Mouse (Mus musculus): ENCODE measurements around the gene G430095P16Rik. TPM values are rescaled to one million over a fixed set of nuclear protein-coding genes. Genes with fewer than 3 reads are reported as not detected.

The G430095P16Rik gene
- polyA plus RNA-seq, 1 experiment from 2014 or later: 7.1 TPM

DNA sequence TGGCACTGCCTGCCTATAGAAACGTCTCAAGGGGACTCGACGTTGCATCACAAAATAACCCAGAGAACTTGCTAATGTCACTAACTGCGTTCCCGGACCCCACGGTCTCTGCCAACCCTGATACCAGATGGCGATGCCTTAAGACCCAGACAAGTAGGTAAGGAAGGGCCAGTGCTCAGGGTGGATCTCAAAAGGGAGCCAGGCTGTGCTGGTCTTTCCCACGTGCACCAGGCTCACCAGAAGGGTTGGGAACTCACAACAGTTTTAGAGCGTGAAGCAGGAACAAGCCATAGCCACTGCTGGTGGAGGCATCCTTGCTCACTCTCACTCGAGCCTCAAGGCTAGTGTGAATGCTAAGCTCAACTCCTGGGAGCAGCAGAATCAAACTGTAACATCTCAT lies 44.4 kb downstream of the G430095P16Rik start:
- no peak overlapping the region for H3K27ac ChIP-seq
- WGBS: 76% methylated on average over 10 of the region's 10 CpGs
- no peak overlapping the region for H3K4me2 ChIP-seq (replicated peaks)
- H3K4me1 ChIP-seq: peaks cover 38% of the 10 kb centered on the region
- peaks cover 36% of the 10 kb centered on the region for H3K36me3 ChIP-seq
- no peak for ATAC-seq (ENCODE audit: insufficient number of reproducible peaks, insufficient read depth, low FRiP score, low TSS enrichment)
- H3K9ac ChIP-seq: no peak overlapping the region
- no peaks in the 10 kb centered on the region for H3K9me3 ChIP-seq
- H3K4me3 ChIP-seq: no peak overlapping the region
- peaks cover 95% of the 10 kb centered on the region for H3K27me3 ChIP-seq

DNA sequence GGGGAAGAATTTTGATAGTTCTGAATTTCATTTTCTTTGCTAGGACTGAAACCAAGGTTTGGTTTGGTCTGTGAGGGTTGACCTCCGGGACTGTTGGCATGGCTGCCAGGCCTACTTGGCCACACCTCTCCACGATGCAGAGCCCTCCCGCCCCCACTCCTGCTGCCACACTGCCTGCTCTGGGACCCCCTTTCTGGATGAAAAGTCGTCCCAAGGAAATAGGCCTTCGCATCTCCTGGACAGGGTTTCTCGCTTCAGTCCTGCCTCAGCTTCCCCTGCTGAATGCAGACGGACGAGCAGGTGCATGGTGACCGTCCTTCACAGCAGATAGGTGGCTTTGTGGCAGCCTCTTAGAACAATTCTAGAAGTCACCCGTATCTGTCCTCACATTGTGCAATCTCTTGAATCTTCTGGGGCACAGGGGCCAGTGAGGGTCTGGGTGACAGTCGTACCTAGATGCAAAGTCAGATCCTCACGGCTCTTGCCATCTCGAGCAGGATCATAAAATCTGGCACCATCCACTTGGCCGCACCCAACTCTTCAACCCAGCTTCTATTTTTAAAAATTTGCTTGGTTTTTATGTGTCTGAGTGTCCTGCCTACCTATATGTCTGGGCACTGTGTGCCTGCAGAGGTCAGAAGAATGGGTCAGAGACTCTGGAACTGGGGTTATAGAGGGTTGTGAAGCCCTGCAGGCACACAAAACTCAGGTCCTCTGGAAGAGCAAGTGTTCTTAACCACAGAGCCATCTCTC lies 45.7 kb downstream of the G430095P16Rik start:
- Histone ChIP-seq H3K4me1 (peaks cover 50% of the 10 kb centered on the region), H3K4me3 (no peak overlapping the region), H3K9me3 (no peaks in the 10 kb centered on the region), H3K36me3 (peaks cover 33% of the 10 kb centered on the region), H3K27me3 (peaks cover 93% of the 10 kb centered on the region), H3K27ac (no peak overlapping the region), H3K9ac (no peak overlapping the region), H3K4me2 (replicated peaks) (no peak overlapping the region)
- 85% methylated on average over 14 of the region's 14 CpGs for WGBS
- no peak for ATAC-seq (ENCODE audit: insufficient number of reproducible peaks, insufficient read depth, low FRiP score, low TSS enrichment)

DNA sequence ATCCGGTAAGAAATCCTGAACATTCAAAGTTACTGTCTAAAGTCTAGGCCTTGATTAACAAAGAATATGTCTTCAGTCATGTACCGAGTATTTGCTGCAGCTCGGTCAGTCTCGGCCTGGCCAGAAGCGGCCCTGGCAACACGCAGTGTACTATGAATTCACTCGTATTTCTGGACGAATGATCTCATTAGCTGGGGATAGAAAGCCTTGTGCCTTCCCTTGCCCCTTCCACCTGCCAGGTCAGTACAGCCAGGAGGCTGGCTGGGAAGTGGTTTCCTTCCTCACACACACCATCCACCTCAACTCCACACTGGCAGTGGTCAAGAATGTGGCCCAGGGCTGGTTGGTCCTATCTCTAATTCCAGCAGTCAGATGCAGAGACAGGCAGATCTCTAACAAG lies 46.5 kb downstream of the G430095P16Rik start:
- Histone ChIP-seq H3K27me3 (peaks cover 87% of the 10 kb centered on the region), H3K4me1 (peaks cover 57% of the 10 kb centered on the region), H3K9ac (no peak overlapping the region), H3K4me3 (no peak overlapping the region), H3K36me3 (peaks cover 33% of the 10 kb centered on the region), H3K27ac (no peak overlapping the region), H3K4me2 (replicated peaks) (no peak overlapping the region), H3K9me3 (no peaks in the 10 kb centered on the region)
- 78% methylated on average over 8 of the region's 8 CpGs for WGBS
- ATAC-seq (ENCODE audit: insufficient number of reproducible peaks, insufficient read depth, low FRiP score, low TSS enrichment): no peak

DNA sequence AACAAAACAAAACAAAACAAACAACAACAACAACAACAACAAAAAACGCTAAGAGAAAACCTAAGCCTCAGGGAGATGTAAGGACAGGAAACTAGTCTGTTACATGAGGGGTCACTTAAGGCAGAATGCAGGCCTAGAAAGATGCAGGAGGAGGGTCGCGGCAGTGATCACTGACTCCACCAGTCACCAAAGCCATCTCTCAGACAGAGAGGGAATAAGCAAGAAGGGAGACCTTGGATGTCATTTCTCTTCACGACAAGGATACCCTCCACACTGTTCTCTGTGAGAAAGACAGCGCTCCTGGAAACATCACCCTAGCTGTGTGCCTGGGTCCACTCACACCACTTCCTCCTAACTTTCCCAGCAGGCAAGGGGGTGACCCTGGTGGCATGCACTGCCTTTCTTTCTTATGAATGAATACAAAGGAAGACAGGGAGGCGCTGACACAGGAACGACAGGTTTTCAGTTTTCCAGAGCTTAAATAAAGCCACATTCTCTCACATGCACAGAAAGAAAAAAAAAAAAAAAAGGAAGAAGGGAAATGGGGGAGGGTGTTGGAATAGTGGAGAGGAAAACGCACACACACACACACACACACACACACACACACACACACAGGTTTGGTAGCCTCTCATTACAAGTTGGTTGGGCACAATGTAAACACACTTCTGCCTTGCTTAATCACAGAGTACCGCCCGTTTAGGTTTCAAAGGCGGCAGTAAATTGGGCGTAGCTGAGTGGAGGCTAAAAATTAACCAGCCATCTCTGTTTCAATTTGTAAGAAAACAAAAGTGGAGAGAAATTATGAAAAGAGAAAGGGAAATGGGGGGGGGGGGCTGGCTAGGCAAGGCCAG lies 47.5 kb downstream of the G430095P16Rik start:
- H3K9ac ChIP-seq: no peak overlapping the region
- no peak overlapping the region for H3K4me2 ChIP-seq (replicated peaks)
- no peak overlapping the region for H3K27ac ChIP-seq
- H3K4me3 ChIP-seq: no peak overlapping the region
- 36% methylated on average over 12 of the region's 12 CpGs for WGBS
- peaks cover 84% of the 10 kb centered on the region for H3K27me3 ChIP-seq
- no peak for ATAC-seq (ENCODE audit: insufficient number of reproducible peaks, insufficient read depth, low FRiP score, low TSS enrichment)
- H3K9me3 ChIP-seq: no peaks in the 10 kb centered on the region
- H3K4me1 ChIP-seq: peaks cover 65% of the 10 kb centered on the region
- H3K36me3 ChIP-seq: peaks cover 33% of the 10 kb centered on the region

DNA sequence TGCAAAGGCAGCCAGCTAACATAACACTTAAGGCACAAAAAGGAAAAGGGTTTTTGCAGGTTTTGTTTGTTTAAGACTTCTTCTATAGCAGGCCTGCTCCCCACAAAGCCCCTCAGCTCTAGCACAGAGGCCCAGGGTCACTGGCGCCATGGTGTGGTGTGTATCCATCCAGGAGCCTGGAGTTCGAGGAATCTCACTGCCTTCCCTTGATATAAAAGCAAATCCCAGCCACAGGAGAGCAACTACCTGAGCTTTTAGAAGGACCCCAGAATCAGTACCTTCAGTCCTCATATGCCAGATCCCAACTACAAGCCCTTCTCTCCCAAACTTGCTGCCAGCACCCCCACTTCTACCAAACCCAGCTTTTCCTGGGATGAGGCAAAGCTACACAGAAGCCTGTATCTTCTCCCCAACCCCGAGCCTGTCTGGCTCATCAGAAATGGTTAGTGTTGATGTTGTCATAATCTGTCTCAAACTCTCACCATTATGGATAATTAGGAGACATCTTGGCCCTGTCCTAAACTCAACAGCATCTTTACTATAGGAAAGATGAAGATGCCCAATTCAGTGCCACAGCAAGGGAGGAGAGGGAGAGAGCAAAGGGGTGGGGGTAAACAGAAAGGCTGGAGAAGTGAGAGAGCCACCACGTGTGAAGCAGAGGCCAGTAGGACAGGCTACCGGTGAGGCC lies 48.3 kb downstream of the G430095P16Rik start:
- Histone ChIP-seq H3K9me3 (no peaks in the 10 kb centered on the region), H3K4me1 (peaks cover 64% of the 10 kb centered on the region), H3K36me3 (peaks cover 33% of the 10 kb centered on the region), H3K9ac (no peak overlapping the region), H3K27ac (0 out of 2 replicates have a peak overlapping the region, but pooled peaks have one; percentile 30), H3K27me3 (peaks cover 84% of the 10 kb centered on the region), H3K4me3 (no peak overlapping the region), H3K4me2 (replicated peaks) (no peak overlapping the region)
- 22% methylated on average over 5 of the region's 5 CpGs for WGBS
- ATAC-seq (ENCODE audit: insufficient number of reproducible peaks, insufficient read depth, low FRiP score, low TSS enrichment): no peak

DNA sequence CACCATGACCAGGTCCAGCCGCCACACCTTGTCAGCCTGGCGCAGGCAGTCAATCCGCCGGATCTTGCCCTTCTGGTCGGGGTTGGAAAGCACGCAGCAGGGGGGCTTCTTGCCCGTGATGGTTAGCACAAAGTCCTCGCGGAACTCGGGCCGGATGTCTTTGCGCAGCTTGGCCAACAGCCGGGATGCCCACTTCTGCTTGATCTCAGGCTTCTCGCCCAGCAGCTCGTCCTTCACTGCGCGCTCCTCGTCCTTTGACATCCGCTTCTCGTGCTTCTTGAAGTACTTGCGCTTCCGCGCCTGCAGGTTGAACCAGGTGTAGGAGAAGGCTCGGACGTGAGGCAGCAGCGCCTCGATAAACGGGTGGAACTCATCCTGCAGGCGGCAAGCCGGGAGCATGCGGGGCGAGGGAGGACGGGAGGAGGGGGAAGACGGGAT lies 49.2 kb downstream of the G430095P16Rik start:
- no peak overlapping the region for H3K27ac ChIP-seq

DNA sequence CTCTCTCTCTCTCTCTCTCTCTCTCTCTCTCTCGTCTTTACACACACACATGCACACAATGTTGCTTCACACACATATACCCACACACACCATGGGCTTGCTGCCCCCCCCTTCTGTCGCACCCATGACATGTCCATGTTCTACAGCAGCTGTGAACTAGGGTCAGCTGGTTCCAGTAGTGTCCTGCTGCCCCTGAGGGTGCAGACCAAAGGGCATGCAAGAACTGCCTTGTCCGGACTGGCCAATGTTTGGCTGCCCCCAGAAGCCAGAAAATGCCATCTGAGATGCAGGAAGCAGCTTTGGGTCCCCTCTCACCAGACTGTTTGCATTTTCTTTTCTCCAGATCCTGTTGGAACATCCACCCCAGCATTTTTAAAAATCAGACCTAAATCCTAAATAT lies 49.8 kb downstream of the G430095P16Rik start:
- no peak for ATAC-seq (ENCODE audit: insufficient number of reproducible peaks, insufficient read depth, low FRiP score, low TSS enrichment)
- no peak overlapping the region for H3K4me3 ChIP-seq
- H3K9ac ChIP-seq: no peak overlapping the region
- H3K9me3 ChIP-seq: no peaks in the 10 kb centered on the region
- H3K4me1 ChIP-seq: peaks cover 56% of the 10 kb centered on the region
- peaks cover 20% of the 10 kb centered on the region for H3K36me3 ChIP-seq
- WGBS: 6% methylated on average over 3 of the region's 3 CpGs
- H3K27ac ChIP-seq: no peak overlapping the region
- peaks cover 84% of the 10 kb centered on the region for H3K27me3 ChIP-seq
- peak overlapping the region; percentile 38; the same call in 1 of the 2 replicates for H3K4me2 ChIP-seq (replicated peaks)

More for the DNA sequence above, 49.2 kb downstream of the G430095P16Rik start:
- no peaks in the 10 kb centered on the region for H3K9me3 ChIP-seq
- 5% methylated on average over 34 of the region's 34 CpGs for WGBS
- H3K27me3 ChIP-seq: peaks cover 84% of the 10 kb centered on the region
- peaks cover 25% of the 10 kb centered on the region for H3K36me3 ChIP-seq
- H3K4me3 ChIP-seq: peak overlapping the region; percentile 8; the same call in 1 of the 2 replicates
- H3K4me2 ChIP-seq (replicated peaks): peak overlapping the region; percentile 38
- no peak for ATAC-seq (ENCODE audit: insufficient number of reproducible peaks, insufficient read depth, low FRiP score, low TSS enrichment)
- H3K4me1 ChIP-seq: peaks cover 56% of the 10 kb centered on the region
- H3K9ac ChIP-seq: no peak overlapping the region

DNA sequence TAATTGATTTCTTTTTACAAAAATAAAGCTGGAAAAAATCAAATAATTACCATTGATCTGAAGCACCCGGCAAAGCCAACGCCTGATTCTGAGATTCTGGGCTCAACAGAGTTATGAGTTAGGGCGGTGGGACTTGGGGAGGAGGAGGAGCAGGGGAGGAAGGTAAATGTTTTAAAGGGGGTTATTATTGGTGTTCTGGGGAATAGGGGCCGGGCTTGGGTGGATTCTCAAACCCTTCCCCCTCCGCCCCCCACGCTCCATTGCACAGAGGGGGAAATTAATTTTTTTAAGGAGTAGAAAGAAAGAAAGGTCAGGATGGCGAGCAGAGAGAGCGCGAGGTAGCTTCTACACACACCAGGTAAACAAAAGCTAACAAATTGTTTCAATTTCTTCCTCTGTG lies 50.5 kb downstream of the G430095P16Rik start:
- no peak overlapping the region for H3K9ac ChIP-seq
- peaks cover 15% of the 10 kb centered on the region for H3K36me3 ChIP-seq
- WGBS: under 1% methylated on average over 9 of the region's 9 CpGs
- peaks cover 56% of the 10 kb centered on the region for H3K4me1 ChIP-seq
- H3K4me2 ChIP-seq (replicated peaks): peak overlapping the region; percentile 50
- H3K4me3 ChIP-seq: peak overlapping the region; percentile 27
- H3K9me3 ChIP-seq: no peaks in the 10 kb centered on the region
- ATAC-seq (ENCODE audit: insufficient number of reproducible peaks, insufficient read depth, low FRiP score, low TSS enrichment): no peak
- 0 out of 2 replicates have a peak overlapping the region, but pooled peaks have one; percentile 41 for H3K27ac ChIP-seq
- peaks cover 84% of the 10 kb centered on the region for H3K27me3 ChIP-seq

DNA sequence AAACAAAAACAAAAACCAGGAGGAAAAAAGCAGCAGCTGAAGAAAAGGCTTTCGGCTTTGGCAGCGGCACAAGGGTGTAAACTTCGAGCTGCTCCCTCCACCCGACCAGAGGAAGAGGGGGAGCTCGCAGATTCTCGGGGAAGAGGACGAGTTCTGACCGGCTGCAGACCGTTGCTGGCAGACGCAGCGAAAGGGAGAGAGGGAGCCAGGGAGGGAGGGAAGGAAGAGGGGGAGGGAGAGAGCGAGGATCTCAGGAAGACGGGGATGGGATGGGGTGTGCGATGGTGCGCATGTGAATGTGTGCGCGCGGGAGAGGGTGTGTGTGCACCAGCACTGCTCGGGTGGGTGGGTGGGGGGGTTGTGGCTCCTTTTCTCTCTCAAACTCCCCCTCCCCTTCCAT lies 51.0 kb downstream of the G430095P16Rik start:
- H3K9me3 ChIP-seq: no peaks in the 10 kb centered on the region
- H3K27ac ChIP-seq: 0 out of 2 replicates have a peak overlapping the region, but pooled peaks have one; percentile 50
- peak overlapping the region; percentile 27 for H3K4me3 ChIP-seq
- ATAC-seq (ENCODE audit: insufficient number of reproducible peaks, insufficient read depth, low FRiP score, low TSS enrichment): peak; percentile 80
- peaks cover 10% of the 10 kb centered on the region; the same call in 1 of the 2 replicates for H3K36me3 ChIP-seq
- peak overlapping the region; percentile 25; the same call in 1 of the 2 replicates for H3K9ac ChIP-seq
- H3K4me2 ChIP-seq (replicated peaks): peak overlapping the region; percentile 50
- peaks cover 84% of the 10 kb centered on the region for H3K27me3 ChIP-seq
- WGBS: under 1% methylated on average over 16 of the region's 19 CpGs
- H3K4me1 ChIP-seq: peaks cover 56% of the 10 kb centered on the region

DNA sequence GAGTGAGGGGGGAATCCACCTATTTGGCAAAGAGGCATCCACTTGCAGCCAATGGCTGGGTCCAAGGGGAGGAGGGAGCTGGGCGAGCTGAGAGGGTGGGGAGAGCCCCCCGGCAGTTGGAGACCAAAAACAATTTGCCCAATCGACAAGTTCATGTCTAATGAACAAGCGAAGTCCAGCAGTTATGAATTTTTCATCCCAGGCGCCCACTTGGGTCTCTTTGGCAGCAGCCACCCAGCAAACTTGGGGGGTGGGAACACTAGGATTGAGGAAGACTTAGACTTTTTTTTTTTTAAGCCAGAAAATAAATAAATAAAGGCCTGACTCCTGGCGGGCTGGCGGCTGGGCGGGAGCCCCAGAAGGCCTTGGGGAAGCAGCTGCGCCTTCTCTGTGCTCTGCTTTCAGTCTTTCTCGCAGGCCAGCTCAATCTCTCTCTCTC lies 51.7 kb downstream of the G430095P16Rik start:
- Histone ChIP-seq H3K4me1 (peaks cover 58% of the 10 kb centered on the region), H3K4me3 (0 out of 2 replicates have a peak overlapping the region, but pooled peaks have one; percentile 27), H3K27me3 (peaks cover 84% of the 10 kb centered on the region), H3K27ac (0 out of 2 replicates have a peak overlapping the region, but pooled peaks have one; percentile 50), H3K9me3 (no peaks in the 10 kb centered on the region), H3K9ac (peak overlapping the region; percentile 25; the same call in 1 of the 2 replicates), H3K36me3 (peaks cover 7% of the 10 kb centered on the region; the same call in 1 of the 2 replicates), H3K4me2 (replicated peaks) (peak overlapping the region; percentile 50)
- ATAC-seq (ENCODE audit: insufficient number of reproducible peaks, insufficient read depth, low FRiP score, low TSS enrichment): no peak
- 2% methylated on average over 10 of the region's 10 CpGs for WGBS

DNA sequence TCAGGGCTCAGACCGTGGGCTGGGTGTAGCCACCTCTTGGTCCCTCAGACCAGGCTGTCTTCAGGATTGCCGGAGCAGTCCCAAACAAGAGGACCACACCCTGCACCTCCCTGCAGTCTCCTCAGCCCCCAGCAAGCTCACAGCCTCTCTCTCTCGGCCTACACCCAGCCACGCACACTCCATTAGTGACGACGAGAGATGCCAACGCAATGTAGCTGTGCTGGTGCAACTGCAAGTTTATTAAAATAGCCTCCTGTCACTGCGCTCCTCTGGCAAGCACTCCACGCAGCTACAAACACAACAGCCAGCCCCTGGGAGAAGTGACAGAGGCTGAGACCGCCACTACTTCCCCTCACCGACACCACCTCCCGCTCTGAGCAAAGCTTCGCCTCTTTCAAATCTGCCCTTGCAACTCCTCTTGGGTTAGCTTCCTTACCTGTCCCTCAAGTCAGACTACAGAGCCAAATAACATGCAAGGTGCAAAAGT lies 52.3 kb downstream of the G430095P16Rik start:
- no peak overlapping the region for H3K9ac ChIP-seq
- no peak overlapping the region for H3K27ac ChIP-seq

More for the DNA sequence above, 52.3 kb downstream of the G430095P16Rik start:
- Histone ChIP-seq H3K4me1 (peaks cover 60% of the 10 kb centered on the region), H3K27me3 (peaks cover 84% of the 10 kb centered on the region), H3K4me2 (replicated peaks) (peak overlapping the region; percentile 50), H3K4me3 (no peak overlapping the region), H3K36me3 (peaks cover 2% of the 10 kb centered on the region; the same call in 1 of the 2 replicates), H3K9me3 (no peaks in the 10 kb centered on the region)
- no peak for ATAC-seq (ENCODE audit: insufficient number of reproducible peaks, insufficient read depth, low FRiP score, low TSS enrichment)
- WGBS: 7% methylated on average over 13 of the region's 13 CpGs
